In the genomic region with DNA sequence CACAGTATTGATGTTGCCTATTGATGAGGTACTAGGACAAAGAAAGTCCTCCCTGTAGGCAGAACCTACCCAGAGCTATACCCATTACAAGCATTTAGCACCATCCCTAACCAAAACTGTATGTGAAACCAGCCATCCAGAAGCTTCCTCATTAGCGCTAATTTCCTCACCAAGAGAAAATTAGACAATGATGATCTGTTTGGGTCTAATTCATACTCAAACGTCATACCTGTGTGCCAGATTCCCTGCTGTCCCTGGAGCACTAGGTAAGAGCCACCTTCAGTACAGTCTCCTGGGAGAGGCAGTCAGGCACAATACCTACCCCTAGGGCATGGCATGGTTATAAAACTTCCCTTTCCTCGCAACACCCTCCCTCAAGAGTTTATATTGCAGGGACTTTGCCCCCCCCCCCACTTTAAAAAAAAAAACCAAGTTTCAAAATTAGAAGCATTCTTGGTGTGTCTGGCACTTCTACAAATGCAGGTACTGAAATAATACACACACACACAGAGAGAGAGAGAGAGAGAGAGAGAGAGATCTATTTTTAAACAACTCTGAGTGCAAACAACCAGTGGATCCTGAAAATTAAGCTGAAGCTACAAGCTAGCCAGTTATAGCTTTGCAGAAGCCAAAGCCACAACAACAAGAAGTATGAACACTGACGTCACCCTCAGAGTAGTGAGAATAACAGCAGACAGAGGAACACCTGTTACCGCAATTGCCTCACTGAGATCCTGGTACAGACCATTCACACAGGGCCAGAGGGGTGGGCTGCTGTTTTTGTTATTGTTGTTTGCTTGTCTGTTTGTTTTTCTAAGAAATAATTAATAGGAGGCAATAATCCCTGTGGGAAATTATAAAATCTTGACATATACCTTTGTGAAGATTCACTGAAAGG, we compare ENCODE assay signal across 11 mouse cellular contexts. TPM values are rescaled to one million over a fixed set of nuclear protein-coding genes. Genes with fewer than 3 reads are reported as not detected.
A peak's percentile ranks its signal among the peaks of the same experiment; 100 is the strongest.
DNase-seq lines count a peak whose midpoint lies in the region; ATAC-seq lines count a peak whose summit lies in the region.
"Had no signal": no experiment of that assay in that cellular context is flagged by ENCODE, and none has a peak within 500 bp of the region (broad histone marks: within the 10 kb centered on the region; RNA-seq: fewer than 3 reads in every experiment).

No protein-coding gene starts in this region.

- H3K27ac ChIP-seq in intestine, embryonic 16.5 days (ENCODE audit: low read length) = no peak overlapping the region
- H3K27ac ChIP-seq: kidney, embryonic 15.5 days had no signal

- no peaks in the 10 kb centered on the region for H3K36me3 ChIP-seq in intestine, embryonic 16.5 days (ENCODE audit: control insufficient read depth, insufficient read depth, low read length)
- H3K36me3 ChIP-seq: kidney, embryonic 15.5 days had no signal

- no peak overlapping the region for H3K4me2 ChIP-seq in intestine, embryonic 16.5 days (ENCODE audit: low read depth, low read length)
- H3K4me2 ChIP-seq: kidney, embryonic 15.5 days had no signal

- DNase-seq in spleen, adult 12 weeks (ENCODE audit: low spot score) = peak; percentile 35
- DNase-seq in spleen, postnatal 14 days (ENCODE audit: low spot score in 2 of 2) = no peak
- no peak for DNase-seq in cerebellum, adult 9-10 months
- DNase-seq in layer of hippocampus, adult 9-11 months = no peak
- no peak for DNase-seq in retina, embryonic 14.5 days (ENCODE audit: low spot score)
- DNase-seq in cerebellum, adult 8-10 months = no peak
- DNase-seq: cerebellum, postnatal 25 days; gastrocnemius, postnatal 14 days had no signal

- no peak overlapping the region for H3K4me3 ChIP-seq in intestine, embryonic 16.5 days (ENCODE audit: low read length)
- H3K4me3 ChIP-seq: kidney, embryonic 15.5 days had no signal

- H3K27me3 ChIP-seq in intestine, embryonic 16.5 days (replicated peaks; ENCODE audit: control insufficient read depth, insufficient read depth, low read length) = no peaks in the 10 kb centered on the region
- H3K27me3 ChIP-seq: kidney, embryonic 15.5 days had no signal

- 0 out of 2 replicates have a peak, but pooled peaks cover 7% of the 10 kb centered on the region for H3K4me1 ChIP-seq in intestine, embryonic 16.5 days (ENCODE audit: control insufficient read depth, insufficient read depth, low read length)

- peak; percentile 86 for ATAC-seq in intestine, embryonic 16.5 days
- ATAC-seq in monocyte, adult 5-6 weeks (replicated peaks; ENCODE audit: insufficient number of reproducible peaks, low FRiP score, low TSS enrichment, poor library complexity, severe bottlenecking) = peak; percentile 66

- H3K9me3 ChIP-seq in intestine, embryonic 16.5 days (ENCODE audit: control insufficient read depth, low read length) = no peaks in the 10 kb centered on the region
- H3K9me3 ChIP-seq: kidney, embryonic 15.5 days had no signal

- 69% methylated on average over 5 of the region's 5 CpGs for WGBS in intestine, embryonic 16.5 days

- no peak overlapping the region for H3K9ac ChIP-seq in intestine, embryonic 16.5 days (ENCODE audit: low read depth, low read length)
- H3K9ac ChIP-seq: kidney, embryonic 15.5 days had no signal

RNA-seq across cellular contexts. Expression of a gene that starts 38.6 kb away (rescaled TPM):
- polyA plus RNA-seq in intestine, embryonic 16.5 days (2015; fragmentation: Nextera tagmentation; extraction: Ambion mirVana) = 1.1 and 1.8 TPM in 2 replicates
- 820 to 1,108 TPM (median 1,028 TPM) in 3 replicates for total RNA-seq in monocyte, adult 5-6 weeks (2017)
